Mouse (Mus musculus) lung, postnatal 0 days (tissue): ENCODE data around the gene P2rx4.

Experiments
- CTCF ChIP-seq: IDR thresholded peaks from 2 replicates; pipeline ENCODE4 v1.5.1; 2016; ENCODE audit warnings: antibody characterized with exemption, mild to moderate bottlenecking
- EP300 ChIP-seq: IDR thresholded peaks from 2 replicates; pipeline ENCODE4 v1.6.1; 2016; ENCODE audit warnings: antibody characterized with exemption, mild to moderate bottlenecking, control low read depth

GRCm38 (mm10) chr5:122755620-122756019, 48.3 kb downstream of the P2rx4 start:
- no peak for TF ChIP-seq CTCF
- no peak for TF ChIP-seq EP300
